Mouse (Mus musculus): Measurements from ENCODE around the gene 1500011B03Rik.

Gene 1500011B03Rik

GRCm38 (mm10) chr5:114809181-114809756 lies 14.0 kb downstream of the 1500011B03Rik start:
- no peak for DNase-seq (ENCODE audit: low read depth, low spot score)

- no peak for DNase-seq (ENCODE audit: low read depth, low spot score)
These were observed 14.9 kb downstream of the 1500011B03Rik start for GRCm38 (mm10) chr5:114808385-114808784.

- DNase-seq (ENCODE audit: low read depth, low spot score), result no peak
These were observed 15.4 kb downstream of the 1500011B03Rik start for GRCm38 (mm10) chr5:114807893-114808292.

- DNase-seq (ENCODE audit: low read depth, low spot score), result no peak
These were observed 15.8 kb downstream of the 1500011B03Rik start for GRCm38 (mm10) chr5:114807468-114807867.

- no peak for DNase-seq (ENCODE audit: low read depth, low spot score)
These were observed 16.2 kb downstream of the 1500011B03Rik start for GRCm38 (mm10) chr5:114807063-114807462.

- DNase-seq (ENCODE audit: low read depth, low spot score), result no peak
These were observed 16.6 kb downstream of the 1500011B03Rik start for GRCm38 (mm10) chr5:114806636-114807035.

- DNase-seq (ENCODE audit: low read depth, low spot score), result no peak
These were observed 17.6 kb downstream of the 1500011B03Rik start for GRCm38 (mm10) chr5:114805436-114806350.

GRCm38 (mm10) chr5:114804958-114805357 lies 18.3 kb downstream of the 1500011B03Rik start:
- no peak for DNase-seq (ENCODE audit: low read depth, low spot score)

- no peak for DNase-seq (ENCODE audit: low read depth, low spot score)
These were observed 18.9 kb downstream of the 1500011B03Rik start for GRCm38 (mm10) chr5:114804335-114804734.

- no peak for DNase-seq (ENCODE audit: low read depth, low spot score)
These were observed 20.0 kb downstream of the 1500011B03Rik start for GRCm38 (mm10) chr5:114803231-114803630.

GRCm38 (mm10) chr5:114801841-114802240 lies 21.4 kb downstream of the 1500011B03Rik start:
- no peak for DNase-seq (ENCODE audit: low read depth, low spot score)

- DNase-seq (ENCODE audit: low read depth, low spot score), result no peak
These were observed 22.2 kb downstream of the 1500011B03Rik start for GRCm38 (mm10) chr5:114801049-114801448.

- DNase-seq (ENCODE audit: low read depth, low spot score), result no peak
These were observed 23.4 kb downstream of the 1500011B03Rik start for GRCm38 (mm10) chr5:114799848-114800247.

GRCm38 (mm10) chr5:114797253-114797652 lies 26.0 kb downstream of the 1500011B03Rik start:
- no peak for DNase-seq (ENCODE audit: low read depth, low spot score)

GRCm38 (mm10) chr5:114796299-114797012 lies 26.8 kb downstream of the 1500011B03Rik start:
- no peak for DNase-seq (ENCODE audit: low read depth, low spot score)

- DNase-seq (ENCODE audit: low read depth, low spot score), result no peak
These were observed 27.6 kb downstream of the 1500011B03Rik start for GRCm38 (mm10) chr5:114795653-114796052.

- no peak for DNase-seq (ENCODE audit: low read depth, low spot score)
These were observed 28.0 kb downstream of the 1500011B03Rik start for GRCm38 (mm10) chr5:114795231-114795630.

GRCm38 (mm10) chr5:114794609-114795008 lies 28.7 kb downstream of the 1500011B03Rik start:
- no peak for DNase-seq (ENCODE audit: low read depth, low spot score)

GRCm38 (mm10) chr5:114793317-114793716 lies 30.0 kb downstream of the 1500011B03Rik start:
- no peak for DNase-seq (ENCODE audit: low read depth, low spot score)

- DNase-seq (ENCODE audit: low read depth, low spot score), result no peak
These were observed 38.1 kb downstream of the 1500011B03Rik start for GRCm38 (mm10) chr5:114785196-114785595.

- no peak for DNase-seq (ENCODE audit: low read depth, low spot score)
These were observed 38.6 kb downstream of the 1500011B03Rik start for GRCm38 (mm10) chr5:114784622-114785165.

Measured in forelimb bud, embryonic 11.5 days (tissue).